Mouse (Mus musculus): Measurements from ENCODE around the gene Trim43a. TPM values are rescaled to one million over a fixed set of nuclear protein-coding genes. Genes with fewer than 3 reads are reported as not detected.
"Not testable (repeated sequence)": the region's sequence is repeated elsewhere in the genome, so short reads cannot be mapped to it uniquely, and the experiment has no call there.

Trim43a gene
- polyA plus RNA-seq, 1 experiment from 2014 or later = not detected

DNA sequence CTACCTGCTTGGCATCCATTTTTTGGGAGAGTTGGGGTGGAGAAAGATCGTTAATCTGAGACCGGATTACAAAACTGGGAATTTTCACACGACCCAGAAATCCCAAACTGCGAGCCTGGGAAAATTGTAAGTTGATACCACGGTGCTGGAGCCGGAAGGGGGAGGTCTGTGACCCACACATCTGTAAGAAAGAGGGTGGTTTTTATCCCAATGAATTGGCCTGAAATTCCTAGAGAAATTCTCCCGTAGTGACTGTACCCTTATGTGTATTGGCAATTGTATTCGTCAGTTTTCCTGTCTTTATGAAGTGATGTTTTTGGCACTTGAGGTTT, 32.1 kb upstream of the Trim43a start:
- Histone ChIP-seq H3K36me3 (replicated peaks; ENCODE audit: control insufficient read depth, insufficient read depth) (peaks cover 17% of the 10 kb centered on the region), H3K27ac (peak overlapping the region; percentile 89), H3K9me3 (ENCODE audit: control insufficient read depth, low read length) (no peaks in the 10 kb centered on the region), H3K4me2 (replicated peaks) (peak overlapping the region; percentile 79), H3K4me1 (replicated peaks; ENCODE audit: control insufficient read depth, insufficient read depth, low read length) (peaks cover 24% of the 10 kb centered on the region), H3K27me3 (ENCODE audit: control insufficient read depth, insufficient read depth, low read length) (no peaks in the 10 kb centered on the region), H3K9ac (peak overlapping the region; percentile 81), H3K4me3 (replicated peaks; ENCODE audit: low read length) (peak overlapping the region; percentile 69)
- 5% methylated on average over 8 of the region's 8 CpGs for WGBS
- DNase-seq (ENCODE audit: low spot score) (no peak), ATAC-seq (ENCODE audit: low FRiP score) (no peak)

DNA sequence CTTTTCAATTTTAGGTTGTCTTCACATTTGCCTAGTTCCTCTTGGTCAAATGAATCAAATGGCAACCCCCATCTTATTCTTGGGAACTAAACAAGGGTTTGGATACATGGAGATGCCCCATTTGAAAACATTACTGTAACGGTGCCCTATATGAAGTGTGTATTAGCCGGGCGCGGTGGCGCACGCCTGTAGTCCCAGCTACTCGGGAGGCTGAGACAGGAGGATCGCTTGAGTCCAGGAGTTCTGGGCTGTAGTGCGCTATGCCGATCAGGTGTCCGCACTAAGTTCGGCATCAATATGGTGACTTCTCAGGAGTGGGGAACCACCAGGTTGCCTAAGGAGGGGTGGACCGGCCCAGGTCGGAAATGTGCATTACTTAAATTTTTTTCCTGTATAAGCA, 27.6 kb upstream of the Trim43a start:
- ATAC-seq (ENCODE audit: low FRiP score) (no peak), DNase-seq (ENCODE audit: low spot score) (no peak)
- H3K4me2 ChIP-seq (replicated peaks) = no peak overlapping the region
- no peak overlapping the region for H3K4me3 ChIP-seq (replicated peaks; ENCODE audit: low read length)
- peaks cover 54% of the 10 kb centered on the region for H3K36me3 ChIP-seq (replicated peaks; ENCODE audit: control insufficient read depth, insufficient read depth)
- peaks cover 24% of the 10 kb centered on the region for H3K4me1 ChIP-seq (replicated peaks; ENCODE audit: control insufficient read depth, insufficient read depth, low read length)
- no peaks in the 10 kb centered on the region for H3K27me3 ChIP-seq (ENCODE audit: control insufficient read depth, insufficient read depth, low read length)
- H3K9me3 ChIP-seq (ENCODE audit: control insufficient read depth, low read length) = no peaks in the 10 kb centered on the region
- H3K9ac ChIP-seq = no peak overlapping the region
- WGBS = 98% methylated on average over 14 of the region's 14 CpGs
- H3K27ac ChIP-seq = no peak overlapping the region

DNA sequence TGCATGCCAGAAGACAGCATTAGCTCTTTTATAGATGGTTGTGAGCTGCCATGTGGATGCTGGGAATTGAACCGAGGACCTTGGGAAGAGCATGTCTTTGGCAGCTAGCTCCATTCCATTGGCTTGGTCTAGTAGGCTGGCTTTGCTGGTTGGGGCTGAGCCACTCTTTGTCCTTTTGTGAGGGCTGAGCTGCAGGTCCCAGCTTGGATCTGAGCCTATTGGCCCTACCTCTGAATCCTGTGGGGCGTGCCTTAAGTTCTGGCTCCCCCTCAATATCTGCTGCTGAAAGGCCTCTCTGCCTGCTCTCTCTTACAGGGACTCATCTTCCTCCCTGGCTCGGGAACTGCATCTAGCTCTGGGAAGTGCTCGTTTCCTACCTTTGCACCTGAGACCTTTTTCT, 22.5 kb upstream of the Trim43a start:
- ATAC-seq (ENCODE audit: low FRiP score) = no peak
- DNase-seq (ENCODE audit: low spot score) = no peak
- 87% methylated on average over 4 of the region's 4 CpGs for WGBS
- no peak overlapping the region for H3K27ac ChIP-seq
- peaks cover 82% of the 10 kb centered on the region for H3K36me3 ChIP-seq (replicated peaks; ENCODE audit: control insufficient read depth, insufficient read depth)
- H3K9me3 ChIP-seq (ENCODE audit: control insufficient read depth, low read length) = no peaks in the 10 kb centered on the region
- no peak overlapping the region for H3K9ac ChIP-seq
- no peak overlapping the region for H3K4me2 ChIP-seq (replicated peaks)
- H3K27me3 ChIP-seq (ENCODE audit: control insufficient read depth, insufficient read depth, low read length) = no peaks in the 10 kb centered on the region
- H3K4me3 ChIP-seq (replicated peaks; ENCODE audit: low read length) = no peak overlapping the region
- H3K4me1 ChIP-seq (replicated peaks; ENCODE audit: control insufficient read depth, insufficient read depth, low read length) = no peaks in the 10 kb centered on the region

DNA sequence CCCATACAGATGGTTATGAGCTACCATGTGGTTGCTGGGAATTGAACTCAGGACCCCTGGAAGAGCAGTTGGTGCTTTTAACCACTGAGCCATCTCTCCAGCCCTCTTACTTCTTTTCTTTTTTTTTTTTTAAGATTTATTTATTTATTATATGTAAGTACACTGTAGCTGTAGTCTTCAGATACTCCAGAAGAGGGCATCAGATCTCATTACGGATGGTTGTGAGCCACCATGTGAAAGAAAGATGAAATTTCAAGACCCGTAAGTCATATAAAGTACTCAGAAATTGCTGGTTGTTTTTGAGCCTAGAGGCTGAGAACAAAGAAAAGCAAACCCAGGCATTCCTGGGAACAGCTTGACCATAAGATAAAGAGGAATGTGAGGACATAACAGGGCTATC, 19.2 kb upstream of the Trim43a start:
- peaks cover 79% of the 10 kb centered on the region for H3K36me3 ChIP-seq (replicated peaks; ENCODE audit: control insufficient read depth, insufficient read depth)
- H3K27me3 ChIP-seq (ENCODE audit: control insufficient read depth, insufficient read depth, low read length); H3K9ac ChIP-seq; H3K4me1 ChIP-seq (replicated peaks; ENCODE audit: control insufficient read depth, insufficient read depth, low read length); ATAC-seq (ENCODE audit: low FRiP score); H3K4me2 ChIP-seq (replicated peaks); DNase-seq (ENCODE audit: low spot score); H3K27ac ChIP-seq; H3K4me3 ChIP-seq (replicated peaks; ENCODE audit: low read length); H3K9me3 ChIP-seq (ENCODE audit: control insufficient read depth, low read length): not testable (repeated sequence)
- WGBS = 91% methylated on average over 2 of the region's 2 CpGs

DNA sequence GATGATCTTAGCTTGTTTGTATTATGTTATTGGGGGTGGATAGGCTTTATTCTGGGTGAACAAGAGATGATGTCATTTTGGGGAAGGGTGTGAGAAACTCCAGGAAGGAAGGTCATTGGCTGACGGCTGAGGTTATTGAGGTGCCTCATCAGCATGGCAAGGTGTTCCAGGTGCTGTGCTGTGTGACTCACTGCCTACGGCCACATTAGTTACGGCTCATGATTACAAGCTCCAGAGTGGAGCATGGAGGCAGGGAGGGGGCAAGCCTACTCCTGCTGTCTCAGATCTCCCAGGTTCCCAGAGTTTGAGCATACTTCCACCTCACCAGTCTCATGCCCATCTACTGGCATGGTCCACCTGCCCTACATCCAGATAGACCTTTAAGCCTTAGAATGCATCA, 10.2 kb upstream of the Trim43a start:
- peak; percentile 46; the same call in 1 of the 2 replicates for ATAC-seq (ENCODE audit: low FRiP score)
- WGBS = 97% methylated on average over 3 of the region's 3 CpGs
- peaks cover 36% of the 10 kb centered on the region for H3K9me3 ChIP-seq (ENCODE audit: control insufficient read depth, low read length)
- peaks cover 49% of the 10 kb centered on the region for H3K36me3 ChIP-seq (replicated peaks; ENCODE audit: control insufficient read depth, insufficient read depth)
- not testable (repeated sequence) for H3K4me1 ChIP-seq (replicated peaks; ENCODE audit: control insufficient read depth, insufficient read depth, low read length); DNase-seq (ENCODE audit: low spot score); H3K9ac ChIP-seq; H3K4me2 ChIP-seq (replicated peaks); H3K4me3 ChIP-seq (replicated peaks; ENCODE audit: low read length); H3K27me3 ChIP-seq (ENCODE audit: control insufficient read depth, insufficient read depth, low read length); H3K27ac ChIP-seq

DNA sequence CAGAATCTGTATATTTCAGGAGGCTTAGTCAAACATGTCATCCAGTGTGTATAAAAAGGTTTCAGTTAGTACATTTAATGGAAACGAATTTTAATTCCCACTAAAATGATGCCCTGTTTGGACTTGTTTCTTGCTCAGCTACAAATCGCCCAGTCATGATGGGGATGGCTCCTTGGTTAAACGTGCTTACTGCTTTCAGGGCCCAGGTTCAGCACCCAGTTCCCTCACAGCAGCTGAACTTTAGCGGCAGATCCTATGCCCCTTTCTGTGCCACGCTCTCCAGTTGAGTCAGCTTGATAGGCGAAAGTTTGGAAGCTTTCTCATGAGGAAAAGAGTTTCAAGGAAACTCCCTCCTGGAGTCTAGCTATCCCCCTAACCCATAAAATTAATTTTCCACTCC, 13.0 kb downstream of the Trim43a start:
- H3K36me3 ChIP-seq (replicated peaks; ENCODE audit: control insufficient read depth, insufficient read depth); H3K9ac ChIP-seq; H3K4me2 ChIP-seq (replicated peaks); H3K27ac ChIP-seq; DNase-seq (ENCODE audit: low spot score); H3K4me3 ChIP-seq (replicated peaks; ENCODE audit: low read length); ATAC-seq (ENCODE audit: low FRiP score); H3K4me1 ChIP-seq (replicated peaks; ENCODE audit: control insufficient read depth, insufficient read depth, low read length); H3K27me3 ChIP-seq (ENCODE audit: control insufficient read depth, insufficient read depth, low read length); H3K9me3 ChIP-seq (ENCODE audit: control insufficient read depth, low read length): not testable (repeated sequence)
- WGBS = 84% methylated on average over 6 of the region's 6 CpGs

DNA sequence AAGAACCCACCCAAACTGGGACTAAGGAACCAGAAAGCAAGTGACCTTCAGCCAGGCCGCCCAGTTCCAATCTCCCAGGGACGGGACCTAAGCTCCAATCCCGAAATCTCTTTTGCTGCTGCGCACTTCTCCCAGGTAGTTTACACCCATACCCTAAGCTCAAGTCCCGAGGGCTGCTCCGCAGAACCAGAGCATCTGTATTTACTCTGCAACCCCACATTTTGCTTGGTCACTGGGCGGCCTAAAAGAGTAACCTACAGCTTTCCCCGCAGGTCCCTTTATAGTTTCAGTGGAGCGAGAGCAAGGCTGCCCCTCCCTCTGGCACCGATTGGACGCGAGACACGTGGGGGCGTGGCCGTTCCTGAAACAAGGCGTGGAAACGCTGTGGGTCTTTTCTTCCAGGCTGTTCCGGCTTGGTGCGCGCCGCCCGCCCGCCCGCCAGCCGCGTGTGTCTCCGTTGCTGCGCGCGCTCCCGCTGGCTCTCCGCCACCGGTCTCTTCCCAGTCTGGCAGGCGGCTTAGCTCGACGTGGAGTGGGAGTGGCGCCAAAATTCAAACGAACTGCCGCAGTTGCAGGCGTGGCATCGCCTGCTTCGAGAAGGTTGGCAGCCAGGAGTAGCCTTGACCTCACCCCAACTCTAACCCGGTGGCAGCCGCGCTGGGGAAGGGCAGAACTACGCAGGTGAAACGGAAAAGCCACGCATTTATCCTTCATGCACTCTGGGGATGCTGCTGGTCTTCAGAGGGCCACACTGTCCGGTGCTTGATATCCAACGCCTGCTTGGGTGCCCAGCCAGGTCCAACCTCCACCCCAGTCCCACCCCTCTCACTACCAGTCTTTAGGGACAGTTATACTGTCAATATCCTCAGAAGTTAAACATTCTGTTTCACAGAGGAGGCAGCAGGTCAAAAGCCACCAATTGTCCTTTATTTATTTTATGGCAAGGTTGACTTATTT, 18.8 kb downstream of the Trim43a start:
- DNase-seq (ENCODE audit: low spot score) = peak; percentile 93
- not testable (repeated sequence) for H3K36me3 ChIP-seq (replicated peaks; ENCODE audit: control insufficient read depth, insufficient read depth); H3K9me3 ChIP-seq (ENCODE audit: control insufficient read depth, low read length); H3K27ac ChIP-seq; H3K4me1 ChIP-seq (replicated peaks; ENCODE audit: control insufficient read depth, insufficient read depth, low read length); H3K27me3 ChIP-seq (ENCODE audit: control insufficient read depth, insufficient read depth, low read length)
- Histone ChIP-seq H3K4me2 (replicated peaks) (peak overlapping the region; percentile 57), H3K4me3 (replicated peaks; ENCODE audit: low read length) (peak overlapping the region; percentile 32), H3K9ac (peak overlapping the region; percentile 46; the same call in 1 of the 2 replicates)
- peak; percentile 100 for ATAC-seq (ENCODE audit: low FRiP score)
- WGBS = 1% methylated on average over 44 of the region's 50 CpGs

DNA sequence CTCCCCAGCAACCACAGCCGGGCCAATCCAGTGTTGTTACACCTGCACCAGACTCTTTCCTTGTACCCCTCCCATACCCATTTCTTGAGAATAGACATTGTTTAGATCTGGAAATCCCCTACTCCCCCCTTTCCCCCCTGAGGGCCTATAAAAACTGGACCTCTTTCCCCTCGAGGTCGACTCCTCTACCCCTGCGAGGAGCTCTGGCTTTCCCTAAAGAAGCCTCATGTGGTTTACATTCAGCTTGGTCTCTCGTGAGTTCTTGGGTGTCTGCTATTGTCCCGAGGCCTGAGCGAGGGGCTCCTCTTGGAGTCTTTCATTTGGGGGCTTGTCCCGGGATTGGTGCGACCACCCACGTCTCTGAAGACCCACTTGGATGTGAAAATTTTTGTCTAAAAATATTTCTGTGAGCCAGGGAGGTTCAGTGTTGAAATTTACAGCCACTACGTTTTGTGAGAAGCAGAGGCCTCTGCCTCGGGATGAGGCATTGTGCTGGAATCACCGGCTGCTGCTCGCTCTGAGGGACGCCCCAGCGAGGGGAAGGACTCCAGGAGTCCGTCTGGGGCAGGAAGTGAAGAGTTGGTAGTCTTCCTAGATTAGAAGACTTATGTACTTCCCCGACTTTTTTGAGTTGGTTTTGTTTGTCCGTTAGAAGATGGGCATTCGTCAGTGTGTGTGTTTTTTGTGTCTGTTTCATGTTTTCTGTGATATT, 45.3 kb downstream of the Trim43a start:
- not testable (repeated sequence) for H3K4me3 ChIP-seq (replicated peaks; ENCODE audit: low read length); H3K9ac ChIP-seq; H3K4me1 ChIP-seq (replicated peaks; ENCODE audit: control insufficient read depth, insufficient read depth, low read length); H3K36me3 ChIP-seq (replicated peaks; ENCODE audit: control insufficient read depth, insufficient read depth); H3K9me3 ChIP-seq (ENCODE audit: control insufficient read depth, low read length); H3K27ac ChIP-seq; H3K27me3 ChIP-seq (ENCODE audit: control insufficient read depth, insufficient read depth, low read length); H3K4me2 ChIP-seq (replicated peaks); ATAC-seq (ENCODE audit: low FRiP score); DNase-seq (ENCODE audit: low spot score)
- WGBS = 63% methylated on average over 13 of the region's 20 CpGs

DNA sequence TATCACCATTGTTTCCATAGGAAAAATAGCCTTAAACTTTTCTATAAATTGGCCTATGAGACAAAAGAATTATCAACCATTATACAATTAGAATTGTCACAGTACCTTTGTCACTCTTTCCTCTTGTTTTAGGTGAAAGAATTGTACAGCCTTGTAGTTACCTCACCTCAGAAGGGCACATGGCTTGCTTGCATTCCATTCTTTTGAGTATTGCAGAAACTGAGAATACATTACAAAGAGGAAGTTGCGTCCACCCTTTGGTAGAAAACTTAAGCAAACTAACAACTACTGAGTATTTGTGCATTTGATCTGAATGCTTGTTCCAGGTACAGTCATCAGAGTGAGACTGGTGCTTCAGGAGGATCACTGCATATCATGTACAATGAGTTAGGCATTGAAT, 57.4 kb downstream of the Trim43a start:
- not testable (repeated sequence) for H3K9ac ChIP-seq; H3K36me3 ChIP-seq (replicated peaks; ENCODE audit: control insufficient read depth, insufficient read depth); ATAC-seq (ENCODE audit: low FRiP score); DNase-seq (ENCODE audit: low spot score); H3K27ac ChIP-seq; H3K4me2 ChIP-seq (replicated peaks); H3K9me3 ChIP-seq (ENCODE audit: control insufficient read depth, low read length); H3K4me1 ChIP-seq (replicated peaks; ENCODE audit: control insufficient read depth, insufficient read depth, low read length); H3K4me3 ChIP-seq (replicated peaks; ENCODE audit: low read length); H3K27me3 ChIP-seq (ENCODE audit: control insufficient read depth, insufficient read depth, low read length)
- 87% methylated on average over 1 of the region's 1 CpGs for WGBS
